Comparison of ENCODE assay signal across 16 mouse cellular contexts in genomic region chr6:113990044-113990443, GRCm38 (mm10). TPM values are rescaled to one million over a fixed set of nuclear protein-coding genes. Genes with fewer than 3 reads are reported as not detected.
A peak's percentile ranks its signal among the peaks of the same experiment; 100 is the strongest.
DNase-seq lines count a peak whose midpoint lies in the region; ATAC-seq and TF ChIP-seq lines count a peak whose summit lies in the region.
"Had no signal": no experiment of that assay in that cellular context is flagged by ENCODE, and none has a peak within 500 bp of the region (broad histone marks: within the 10 kb centered on the region; RNA-seq: fewer than 3 reads in every experiment).

No protein-coding gene starts in this region.

- no peaks in the 10 kb centered on the region for H3K9me3 ChIP-seq in liver, embryonic 14.5 days (ENCODE audit: control insufficient read depth, low read length)
- no peaks in the 10 kb centered on the region for H3K9me3 ChIP-seq in ES-Bruce4 (replicated peaks; ENCODE audit: control insufficient read depth, insufficient read depth, low read length, poor library complexity, severe bottlenecking)
- H3K9me3 ChIP-seq: embryonic facial prominence, embryonic 13.5 days; hindbrain, embryonic 13.5 days; neural tube, embryonic 15.5 days had no signal

- DNase-seq in heart, adult 2 months, result no peak
- no peak for DNase-seq in heart, postnatal 14 days
- no peak for DNase-seq in liver, embryonic 14.5 days (ENCODE audit: low read depth in 3 of 3, low spot score in 3 of 3)
- DNase-seq in liver, result no peak
- DNase-seq in Muller cell, postnatal 12 days (ENCODE audit: inconsistent ontology term), result no peak
- no peak for DNase-seq in urinary bladder, postnatal 10 days (ENCODE audit: low spot score)
- DNase-seq: cerebellum, adult 11 months; kidney, adult 8-10 months; lung, postnatal 14 days had no signal

- no peaks in the 10 kb centered on the region for H3K79me2 ChIP-seq in heart, adult 2 months (replicated peaks; ENCODE audit: control insufficient read depth, insufficient read depth, low read length)

- H3K4me1 ChIP-seq in heart, adult 2 months (ENCODE audit: control insufficient read depth, insufficient read depth, low read length), result no peaks in the 10 kb centered on the region
- no peaks in the 10 kb centered on the region for H3K4me1 ChIP-seq in liver, embryonic 14.5 days (replicated peaks; ENCODE audit: control insufficient read depth in 2 of 2, insufficient read depth in 2 of 2, low read length in 1 of 2)
- no peaks in the 10 kb centered on the region for H3K4me1 ChIP-seq in ES-Bruce4 (ENCODE audit: control insufficient read depth, insufficient read depth, low read length)
- peaks cover 34% of the 10 kb centered on the region for H3K4me1 ChIP-seq in olfactory bulb, adult 2 months (ENCODE audit: control insufficient read depth, insufficient read depth, low read length)
- H3K4me1 ChIP-seq: embryonic facial prominence, embryonic 13.5 days had no signal

- H3K4me2 ChIP-seq in liver, embryonic 14.5 days (ENCODE audit: low read depth), result no peak overlapping the region
- H3K4me2 ChIP-seq: embryonic facial prominence, embryonic 13.5 days; hindbrain, embryonic 13.5 days; neural tube, embryonic 15.5 days had no signal

- 19% methylated on average over 1 of the region's 1 CpGs for WGBS in heart, adult 2 months
- 7% methylated on average over 1 of the region's 1 CpGs for WGBS in liver, embryonic 14.5 days (ENCODE audit: insufficient replicate concordance)
- WGBS in olfactory bulb, adult 2 months, result 47% methylated on average over 1 of the region's 1 CpGs

- no peak overlapping the region for H3K4me3 ChIP-seq in heart, adult 2 months
- no peak overlapping the region for H3K4me3 ChIP-seq in liver, embryonic 14.5 days (ENCODE audit: insufficient read depth in 1 of 2, low read depth in 2 of 2, low read length in 2 of 2)
- no peak overlapping the region for H3K4me3 ChIP-seq in ES-Bruce4 (ENCODE audit: low read depth, low read length)
- H3K4me3 ChIP-seq in olfactory bulb, adult 2 months (ENCODE audit: insufficient read depth, low read depth, low read length), result no peak overlapping the region
- H3K4me3 ChIP-seq: embryonic facial prominence, embryonic 13.5 days; hindbrain, embryonic 13.5 days; neural tube, embryonic 15.5 days had no signal

- intact Hi-C loops in heart, adult 2 months (cut with DNase I), result no loop called here
- intact Hi-C loops in heart, postnatal 14 days (cut with DNase I), result no loop called here

- TF ChIP-seq EP300 in heart, adult 2 months (IDR thresholded peaks at IDR 0.05; ENCODE audit: insufficient read depth, low read depth, low read length), result no peak
- no peak for TF ChIP-seq EP300 in liver, embryonic 14.5 days (IDR thresholded peaks at IDR 0.05; ENCODE audit: low read depth)
- no peak for TF ChIP-seq EP300 in ES-Bruce4 (IDR thresholded peaks at IDR 0.05; ENCODE audit: insufficient read depth, low read depth, low read length)

- no peak for TF ChIP-seq POLR2A in heart, adult 2 months (IDR thresholded peaks at IDR 0.05; ENCODE audit: insufficient read depth, low read depth, low read length)
- TF ChIP-seq POLR2A in ES-Bruce4 (IDR thresholded peaks at IDR 0.05; ENCODE audit: insufficient read depth, low read length), result no peak
- no peak for TF ChIP-seq POLR2A in olfactory bulb, adult 2 months (IDR thresholded peaks at IDR 0.05; ENCODE audit: insufficient read depth, low read depth, low read length)

- H3K36me3 ChIP-seq in heart, adult 2 months (ENCODE audit: control insufficient read depth, insufficient read depth, low read length), result no peaks in the 10 kb centered on the region
- no peaks in the 10 kb centered on the region for H3K36me3 ChIP-seq in liver, embryonic 14.5 days (replicated peaks; ENCODE audit: control insufficient read depth, insufficient read depth, low read depth)
- H3K36me3 ChIP-seq in ES-Bruce4 (ENCODE audit: control insufficient read depth, insufficient read depth, low read length, poor library complexity, severe bottlenecking), result no peaks in the 10 kb centered on the region
- H3K36me3 ChIP-seq: embryonic facial prominence, embryonic 13.5 days; hindbrain, embryonic 13.5 days; neural tube, embryonic 15.5 days had no signal

- no peak overlapping the region for H3K27ac ChIP-seq in heart, adult 2 months
- no peak overlapping the region for H3K27ac ChIP-seq in liver, embryonic 14.5 days
- H3K27ac ChIP-seq in ES-Bruce4 (ENCODE audit: insufficient read depth, low read length), result no peak overlapping the region
- H3K27ac ChIP-seq in olfactory bulb, adult 2 months (ENCODE audit: insufficient read depth, low read depth, low read length), result no peak overlapping the region
- H3K27ac ChIP-seq: embryonic facial prominence, embryonic 13.5 days; hindbrain, embryonic 13.5 days; neural tube, embryonic 15.5 days had no signal

- peak; percentile 17; the same call in 1 of the 2 replicates for TF ChIP-seq CTCF in heart, adult 2 months (IDR thresholded peaks at IDR 0.05)
- TF ChIP-seq CTCF in liver, embryonic 14.5 days (IDR thresholded peaks at IDR 0.05; ENCODE audit: low read depth), result peak; percentile 55
- TF ChIP-seq CTCF in ES-Bruce4 (IDR thresholded peaks at IDR 0.05; ENCODE audit: low read depth, low read length), result peak; percentile 59
- TF ChIP-seq CTCF in olfactory bulb, adult 2 months (IDR thresholded peaks at IDR 0.05; ENCODE audit: insufficient read depth, low read depth, low read length), result peak; percentile 42; the same call in 1 of the 2 replicates

- H3K9ac ChIP-seq in heart, adult 2 months (ENCODE audit: low read depth, low read length), result no peak overlapping the region
- H3K9ac ChIP-seq in liver, embryonic 14.5 days (replicated peaks), result no peak overlapping the region
- H3K9ac ChIP-seq in ES-Bruce4 (ENCODE audit: low read depth, poor library complexity, severe bottlenecking), result no peak overlapping the region
- H3K9ac ChIP-seq: embryonic facial prominence, embryonic 13.5 days; hindbrain, embryonic 13.5 days; neural tube, embryonic 15.5 days had no signal

- no peak for ATAC-seq in liver, embryonic 14.5 days (ENCODE audit: insufficient read depth)
- ATAC-seq: activated CD4-positive, CD25-positive, alpha-beta regulatory T cell, adult 4 months had no signal

- H3K27me3 ChIP-seq in heart, adult 2 months (ENCODE audit: control insufficient read depth, insufficient read depth, low read length), result no peaks in the 10 kb centered on the region
- no peaks in the 10 kb centered on the region for H3K27me3 ChIP-seq in liver, embryonic 14.5 days (ENCODE audit: control insufficient read depth, insufficient read depth, low read length)
- no peaks in the 10 kb centered on the region for H3K27me3 ChIP-seq in ES-Bruce4 (ENCODE audit: control insufficient read depth, insufficient read depth, low read length, poor library complexity, severe bottlenecking)
- H3K27me3 ChIP-seq: embryonic facial prominence, embryonic 13.5 days; hindbrain, embryonic 13.5 days; neural tube, embryonic 15.5 days had no signal

RNA-seq across cellular contexts. Expression of gene Atp2b2, which starts 52.4 kb away (rescaled TPM):
- 1 to 10 TPM in 1 of 2 experiments, under 1 TPM in 1; 0.84 to 1.1 TPM for total RNA-seq in heart, adult 2 months (2021)
- polyA plus RNA-seq in heart, adult 2 months (2012; rRNA removed), result 0.47 and 0.64 TPM in 2 replicates
- under 1 TPM; 0.49 to 0.69 TPM for total RNA-seq in heart, postnatal 14 days (2021)
- 0.55 TPM in 2 replicates for polyA plus RNA-seq in liver, embryonic 14.5 days (2012; rRNA removed)
- polyA plus RNA-seq in liver, embryonic 14.5 days (2014; fragmentation: Nextera tagmentation; extraction: Ambion mirVana), result 0.90 and 0.91 TPM in 2 replicates
- polyA plus RNA-seq in ES-Bruce4 (2011; ENCODE audit: insufficient read depth, insufficient read length, low read depth, missing spikeins), result 0.15 and 0.42 TPM in 2 replicates
- 95.7 and 105 TPM in 2 replicates for polyA plus RNA-seq in olfactory bulb, adult 2 months (2012; ENCODE audit: insufficient read depth, insufficient read length, low replicate concordance, missing spikeins)
- total RNA-seq: common myeloid progenitor, adult 5-6 weeks had no signal

Comparison
In these comparisons a context has a peak if more than half of its experiments do, and no peak if none do; other contexts are left out.
1. RNA of gene Atp2b2, which starts 52.4 kb away (polyA plus RNA-seq): 95.7 to 105 TPM in olfactory bulb, adult 2 months; 0.55 to 0.91 TPM in liver, embryonic 14.5 days, 0.47 to 0.64 TPM in heart, adult 2 months and 0.15 to 0.42 TPM in ES-Bruce4; every median in the first group is over 10 times any median in the second.
2. Peak in every context shown above with its lines, with median percentiles within 50 percentile points of each other: CTCF ChIP-seq.